Mouse (Mus musculus) heart, embryonic 10.5 days (tissue): ENCODE data around the gene Larp4. TPM values are rescaled to one million over a fixed set of nuclear protein-coding genes. Genes with fewer than 3 reads are reported as not detected.

Source experiments
- DNase-seq: peaks from one replicate; pipeline ENCODE4 v3.0.0-alpha.2; 2017; ENCODE audit warnings: low spot score
- H3K27ac ChIP-seq: fragments of 300-500 bp; sonication (generic); 2 replicates; pipeline ENCODE4 v1.5.1; 2016; ENCODE audit warnings: mild to moderate bottlenecking
- H3K27me3 ChIP-seq: fragments of 300-500 bp; sonication (generic); 2 replicates; pipeline ENCODE4 v1.6.1; 2016; ENCODE audit warnings: mild to moderate bottlenecking; ENCODE audit not compliant: poor library complexity, insufficient read depth, severe bottlenecking
- H3K36me3 ChIP-seq: fragments of 300-500 bp; sonication (generic); 2 replicates; pipeline ENCODE4 v1.6.1; 2016; ENCODE audit warnings: mild to moderate bottlenecking, moderate library complexity
- H3K4me1 ChIP-seq: fragments of 300-500 bp; sonication (generic); 2 replicates; pipeline ENCODE4 v1.6.1; 2016; ENCODE audit warnings: mild to moderate bottlenecking
- H3K4me3 ChIP-seq: fragments of 300-500 bp; sonication (generic); 2 replicates; pipeline ENCODE4 v1.5.1; 2016; ENCODE audit warnings: mild to moderate bottlenecking, moderate library complexity
- H3K9me3 ChIP-seq: fragments of 300-500 bp; sonication (generic); 2 replicates; pipeline ENCODE4 v1.6.1; 2016; ENCODE audit warnings: mild to moderate bottlenecking, moderate library complexity
- WGBS: fragments of 180-500 bp; shearing (Covaris S2); methylation state at CpG from one replicate; pipeline ENCODE4 v1.1.7; 2016; 5-methylcytosine and 5-hydroxymethylcytosine counted together
- polyA plus RNA-seq: library from polyadenylated mRNA; unstranded; fragments of >200 nt; fragmentation: Nextera tagmentation; extraction: Ambion mirVana; gene quantifications from 2 replicates; pipeline ENCODE4 v1.2.1, GENCODE M21; 2016

The Larp4 gene
- polyA plus RNA-seq, 1 experiment from 2014 or later = 41.2 TPM

DNA sequence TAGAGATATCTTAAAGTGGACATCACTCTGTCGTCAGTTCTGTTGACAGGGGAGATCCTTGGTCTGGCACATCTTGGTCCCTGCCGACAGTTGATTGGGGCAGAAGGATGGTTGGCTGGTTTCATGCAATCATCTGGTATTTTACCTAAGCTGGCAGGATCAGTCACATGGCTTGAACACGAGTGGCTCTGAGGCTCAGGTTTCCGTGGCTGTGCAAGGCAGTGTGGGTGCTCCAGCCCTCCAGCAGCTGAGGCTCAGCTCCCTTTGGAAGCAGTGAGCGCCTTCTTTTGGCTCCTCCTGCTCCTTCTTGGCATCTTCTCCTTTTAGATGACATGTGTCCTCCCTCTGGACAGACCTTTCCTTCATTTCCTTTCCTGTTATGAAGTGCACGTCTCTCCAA lies 75.7 kb downstream of the Larp4 start:
- Histone ChIP-seq H3K36me3 (peaks cover 21% of the 10 kb centered on the region), H3K27ac (no peak overlapping the region)
- WGBS = 51% methylated on average over 6 of the region's 6 CpGs

DNA sequence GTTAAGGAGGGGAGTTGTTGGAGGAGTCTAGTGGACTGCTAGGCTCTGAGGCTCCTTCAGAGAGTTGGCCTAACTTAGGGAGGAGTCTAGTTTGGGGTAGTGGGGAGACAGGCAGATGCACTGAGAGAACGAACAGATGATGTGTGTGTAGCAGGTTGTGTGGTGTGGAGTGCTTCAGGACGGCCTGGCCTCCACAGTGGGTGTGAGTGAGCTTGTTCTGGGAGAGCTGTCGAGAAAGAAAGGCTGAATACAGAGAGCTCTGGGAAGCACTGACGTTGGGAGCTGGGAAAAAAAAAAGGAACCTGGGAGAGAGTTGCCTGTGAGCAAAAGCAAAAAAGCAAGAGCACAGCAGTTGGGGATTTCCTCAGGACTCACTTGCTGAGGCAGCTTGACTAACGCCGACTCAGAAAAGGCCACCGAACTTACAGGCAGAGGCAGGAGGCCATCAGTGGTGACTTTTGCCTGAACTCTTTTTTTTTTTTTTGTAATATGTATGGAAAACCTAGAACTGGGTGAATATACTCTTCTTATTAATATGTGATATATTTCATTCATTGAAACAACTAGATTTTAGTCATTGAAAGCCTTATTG lies 79.7 kb downstream of the Larp4 start:
- Histone ChIP-seq H3K36me3 (peaks cover 26% of the 10 kb centered on the region), H3K27me3 (no peaks in the 10 kb centered on the region), H3K4me3 (no peak overlapping the region), H3K4me1 (peaks cover 27% of the 10 kb centered on the region), H3K9me3 (no peaks in the 10 kb centered on the region), H3K27ac (no peak overlapping the region)
- DNase-seq = no peak
- WGBS = 80% methylated on average over 7 of the region's 7 CpGs

More for the DNA sequence above, 75.7 kb downstream of the Larp4 start:
- no peak for DNase-seq
- Histone ChIP-seq H3K4me3 (no peak overlapping the region), H3K4me1 (peaks cover 38% of the 10 kb centered on the region), H3K27me3 (no peaks in the 10 kb centered on the region), H3K9me3 (no peaks in the 10 kb centered on the region)

DNA sequence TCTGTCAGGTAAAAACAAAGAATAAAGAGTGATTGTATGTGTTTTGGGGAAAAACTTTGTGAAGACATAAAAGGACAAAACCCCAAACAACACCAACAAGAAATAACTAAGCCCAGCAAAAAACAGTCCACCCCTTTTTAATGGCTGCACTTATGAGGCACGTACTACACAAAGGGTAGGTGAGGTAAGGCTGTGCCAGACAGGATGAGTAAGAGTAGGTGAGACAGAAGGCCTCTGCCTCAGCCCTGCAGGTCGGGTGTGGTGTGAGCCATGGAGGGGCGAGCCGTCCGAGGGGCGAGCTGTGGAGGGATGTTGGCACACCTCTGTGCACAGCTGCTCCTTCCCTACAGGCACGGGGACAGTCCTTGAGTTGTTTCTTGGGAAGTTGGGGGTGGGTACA lies 81.1 kb downstream of the Larp4 start:
- Histone ChIP-seq H3K9me3 (no peaks in the 10 kb centered on the region), H3K4me1 (peaks cover 18% of the 10 kb centered on the region), H3K27ac (no peak overlapping the region), H3K4me3 (no peak overlapping the region), H3K36me3 (peaks cover 26% of the 10 kb centered on the region), H3K27me3 (no peaks in the 10 kb centered on the region)
- WGBS = 80% methylated on average over 7 of the region's 7 CpGs
- DNase-seq = no peak

DNA sequence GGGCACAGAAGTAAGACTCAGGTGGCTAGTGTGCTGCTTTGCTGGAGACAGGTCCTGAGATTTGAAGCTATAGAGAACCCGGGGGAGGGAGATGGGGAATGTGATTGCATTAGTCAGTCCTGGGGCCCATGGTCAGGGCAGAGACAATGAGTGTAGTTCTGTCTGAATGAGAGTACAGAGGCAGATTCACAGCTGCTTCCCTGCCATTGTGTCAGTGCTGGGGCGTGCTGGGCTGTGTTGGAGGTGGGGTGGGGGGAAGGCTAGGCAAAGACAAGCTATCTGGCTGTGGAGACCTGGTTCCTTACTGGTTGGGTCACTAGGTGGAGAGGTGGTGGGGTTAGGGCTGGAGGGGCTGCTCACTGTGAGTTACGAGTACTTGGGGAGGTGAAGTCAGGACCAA lies 82.9 kb downstream of the Larp4 start:
- Histone ChIP-seq H3K4me1 (peaks cover 12% of the 10 kb centered on the region), H3K9me3 (no peaks in the 10 kb centered on the region), H3K36me3 (peaks cover 21% of the 10 kb centered on the region), H3K27ac (0 out of 2 replicates have a peak overlapping the region, but pooled peaks have one; percentile 22), H3K27me3 (no peaks in the 10 kb centered on the region), H3K4me3 (no peak overlapping the region)
- no peak for DNase-seq
- WGBS = 57% methylated on average over 3 of the region's 3 CpGs

DNA sequence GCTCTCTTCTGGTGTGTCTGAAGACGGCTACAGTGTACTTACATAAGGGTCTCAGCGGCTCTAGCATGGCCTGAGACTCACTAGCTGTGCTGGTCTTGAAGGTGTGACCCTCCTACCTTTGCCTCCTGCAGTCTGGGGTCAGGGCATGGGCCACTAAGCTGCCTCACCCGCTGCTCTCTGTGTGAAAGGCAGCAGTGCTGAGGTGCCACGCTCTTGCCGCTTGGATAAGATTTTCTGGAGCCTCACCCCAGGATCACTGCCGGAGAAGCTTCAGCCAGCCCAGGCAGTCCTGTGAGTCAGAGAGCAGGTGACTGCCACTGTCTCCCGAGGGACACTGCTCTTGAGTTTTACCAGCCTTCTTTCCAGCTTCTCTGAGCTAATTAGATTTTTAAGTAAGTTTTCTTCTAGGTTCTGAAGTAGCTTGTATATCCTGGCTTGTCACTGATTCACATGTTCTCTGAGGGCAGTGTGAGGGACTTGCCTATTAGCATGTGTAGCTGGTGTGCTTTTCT lies 86.6 kb downstream of the Larp4 start:
- Histone ChIP-seq H3K9me3 (no peaks in the 10 kb centered on the region), H3K27ac (no peak overlapping the region), H3K4me1 (peaks cover 19% of the 10 kb centered on the region), H3K4me3 (no peak overlapping the region), H3K27me3 (no peaks in the 10 kb centered on the region), H3K36me3 (0 out of 2 replicates have a peak, but pooled peaks cover 6% of the 10 kb centered on the region)
- DNase-seq = no peak
- WGBS = 85% methylated on average over 7 of the region's 7 CpGs

DNA sequence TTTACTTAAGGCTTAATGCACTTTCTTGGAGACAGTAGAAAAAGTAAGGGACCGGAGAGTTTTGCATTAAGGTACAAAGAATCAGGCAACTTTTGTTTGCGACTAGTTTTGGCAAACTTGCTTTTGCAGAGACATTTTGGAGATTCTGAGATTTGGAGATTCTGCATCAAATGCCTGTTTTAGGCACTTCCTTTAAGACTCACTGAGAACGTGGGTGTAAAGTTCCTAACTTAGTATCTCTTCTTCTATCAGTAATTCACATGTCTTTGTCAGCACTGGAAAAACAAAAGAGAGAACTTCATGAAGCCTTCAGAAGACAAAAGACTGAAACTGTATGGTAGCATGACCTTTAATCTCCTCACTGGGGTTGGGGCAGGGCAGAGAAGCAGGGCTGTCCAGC lies 87.8 kb downstream of the Larp4 start:
- no peaks in the 10 kb centered on the region for H3K27me3 ChIP-seq
- H3K9me3 ChIP-seq = no peaks in the 10 kb centered on the region
- no peak for DNase-seq
- peaks cover 24% of the 10 kb centered on the region for H3K4me1 ChIP-seq
- no peak overlapping the region for H3K27ac ChIP-seq
- no peak overlapping the region for H3K4me3 ChIP-seq
- H3K36me3 ChIP-seq = 0 out of 2 replicates have a peak, but pooled peaks cover 6% of the 10 kb centered on the region
- WGBS = 82% methylated on average over 3 of the region's 3 CpGs

DNA sequence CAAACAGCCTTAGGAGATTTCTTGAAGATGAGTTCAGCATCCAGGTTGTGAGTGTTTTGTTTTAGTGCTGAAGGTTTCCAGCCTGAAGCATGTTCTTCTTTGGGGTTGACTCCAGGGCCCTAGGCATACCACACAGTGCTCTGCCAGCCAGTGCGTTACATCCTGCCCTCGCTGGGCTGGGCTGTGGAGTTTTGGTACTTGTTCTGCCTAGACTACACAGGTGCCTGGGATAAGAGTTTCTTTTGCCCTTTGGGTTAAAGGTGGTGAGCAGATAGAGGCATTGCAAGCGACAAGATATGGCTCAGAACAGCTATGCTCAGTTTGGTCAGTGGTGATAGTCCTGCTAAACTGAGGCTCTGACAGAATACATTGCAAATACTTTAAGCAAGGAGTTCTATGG lies 88.3 kb downstream of the Larp4 start:
- no peak for DNase-seq
- 80% methylated on average over 3 of the region's 3 CpGs for WGBS

DNA sequence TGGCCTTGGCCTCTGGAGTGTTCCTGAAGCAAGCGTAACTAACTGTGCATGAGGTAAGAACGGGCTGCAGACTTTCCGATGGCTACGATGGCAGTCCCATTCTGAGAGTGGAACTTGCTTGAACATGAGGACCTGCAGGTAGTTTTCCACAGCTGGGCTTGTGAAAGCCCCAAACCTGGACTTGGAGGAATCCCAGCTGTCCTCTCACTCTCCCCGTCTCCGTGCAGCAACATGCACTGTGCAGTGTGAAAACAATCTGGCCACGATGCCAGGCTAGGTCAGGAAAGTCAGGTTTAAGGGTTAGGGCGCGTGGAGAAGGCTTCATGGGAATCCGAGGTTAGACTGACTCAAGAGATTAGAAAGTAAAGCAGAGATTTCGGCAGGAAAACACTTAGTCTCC lies 89.0 kb downstream of the Larp4 start:
- Histone ChIP-seq H3K9me3 (no peaks in the 10 kb centered on the region), H3K27me3 (no peaks in the 10 kb centered on the region), H3K36me3 (0 out of 2 replicates have a peak, but pooled peaks cover 3% of the 10 kb centered on the region), H3K4me1 (peaks cover 24% of the 10 kb centered on the region), H3K27ac (no peak overlapping the region), H3K4me3 (no peak overlapping the region)
- WGBS = 66% methylated on average over 11 of the region's 11 CpGs
- no peak for DNase-seq

More for the DNA sequence above, 88.3 kb downstream of the Larp4 start:
- Histone ChIP-seq H3K36me3 (0 out of 2 replicates have a peak, but pooled peaks cover 6% of the 10 kb centered on the region), H3K4me3 (no peak overlapping the region), H3K9me3 (no peaks in the 10 kb centered on the region), H3K27ac (no peak overlapping the region), H3K4me1 (peaks cover 21% of the 10 kb centered on the region), H3K27me3 (no peaks in the 10 kb centered on the region)

DNA sequence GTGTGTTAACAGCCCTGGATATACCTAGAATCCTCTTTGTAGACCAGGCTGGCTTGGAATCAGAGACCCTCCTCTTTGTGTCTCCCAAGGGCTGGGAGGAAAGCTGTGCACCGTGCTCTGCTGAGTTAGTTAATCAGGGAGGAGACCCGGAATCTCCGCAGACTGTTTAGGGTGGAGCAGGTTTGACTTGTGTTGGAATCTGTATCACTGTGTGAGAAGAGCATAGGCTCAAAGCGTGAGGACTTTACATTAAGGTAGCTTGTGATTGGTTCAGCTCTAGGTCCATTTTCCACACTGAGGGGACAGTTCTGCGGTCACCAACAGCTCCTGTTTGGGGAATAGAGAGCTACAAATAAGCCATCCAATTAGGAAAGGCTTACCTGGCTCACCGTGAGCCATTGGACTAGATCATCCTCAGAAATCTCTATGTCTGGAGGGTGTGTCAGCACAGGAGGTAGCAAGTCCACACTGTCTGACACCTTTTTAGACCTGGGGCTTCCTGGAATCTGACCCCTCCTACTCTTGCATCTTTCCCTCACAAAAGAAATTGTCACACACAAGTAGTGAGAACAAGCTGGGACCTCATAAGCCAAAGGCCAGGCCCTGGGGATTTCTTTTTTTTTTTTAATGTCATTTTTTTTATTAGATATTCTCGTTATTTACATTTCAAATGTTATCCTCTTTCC lies 89.9 kb downstream of the Larp4 start:
- peaks cover 24% of the 10 kb centered on the region for H3K4me1 ChIP-seq
- no peak overlapping the region for H3K27ac ChIP-seq
- H3K36me3 ChIP-seq = 0 out of 2 replicates have a peak, but pooled peaks cover 3% of the 10 kb centered on the region
- no peaks in the 10 kb centered on the region for H3K9me3 ChIP-seq
- no peak overlapping the region for H3K4me3 ChIP-seq
- 67% methylated on average over 7 of the region's 7 CpGs for WGBS
- H3K27me3 ChIP-seq = no peaks in the 10 kb centered on the region
- no peak for DNase-seq

DNA sequence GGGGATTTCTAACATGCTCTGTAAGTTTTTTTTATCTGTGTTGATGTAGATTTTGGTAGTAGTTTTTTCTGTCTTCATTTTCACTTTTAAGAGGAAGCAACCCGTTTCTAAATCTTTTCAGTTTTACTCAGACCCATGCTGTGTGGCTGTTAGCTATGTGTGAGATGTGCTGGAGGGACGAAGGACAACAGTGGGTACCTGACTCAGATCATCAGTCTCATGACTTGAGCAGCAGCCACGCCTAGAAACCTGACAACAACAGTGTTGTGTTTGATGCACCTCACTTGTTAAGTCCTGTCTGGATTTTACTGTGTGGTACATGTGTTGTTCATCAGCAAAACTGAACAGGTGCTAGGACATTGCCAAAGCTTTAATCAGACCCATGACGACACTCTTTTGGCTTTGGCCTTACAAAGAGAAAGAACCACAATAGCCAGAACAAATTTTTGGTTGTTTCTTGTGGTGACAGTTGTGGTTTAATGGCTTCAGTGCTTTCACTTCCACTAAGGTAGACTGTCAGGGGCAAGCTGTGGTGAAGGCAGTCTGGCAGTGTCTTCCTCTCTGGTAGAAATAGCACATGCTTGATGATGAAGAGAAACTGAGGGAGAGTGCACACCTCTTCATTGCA lies 90.8 kb downstream of the Larp4 start:
- DNase-seq = no peak
- H3K4me1 ChIP-seq = peaks cover 24% of the 10 kb centered on the region
- no peak overlapping the region for H3K27ac ChIP-seq
- H3K27me3 ChIP-seq = no peaks in the 10 kb centered on the region
- no peak overlapping the region for H3K4me3 ChIP-seq
- 0 out of 2 replicates have a peak, but pooled peaks cover 3% of the 10 kb centered on the region for H3K36me3 ChIP-seq
- 80% methylated on average over 4 of the region's 4 CpGs for WGBS
- H3K9me3 ChIP-seq = no peaks in the 10 kb centered on the region

DNA sequence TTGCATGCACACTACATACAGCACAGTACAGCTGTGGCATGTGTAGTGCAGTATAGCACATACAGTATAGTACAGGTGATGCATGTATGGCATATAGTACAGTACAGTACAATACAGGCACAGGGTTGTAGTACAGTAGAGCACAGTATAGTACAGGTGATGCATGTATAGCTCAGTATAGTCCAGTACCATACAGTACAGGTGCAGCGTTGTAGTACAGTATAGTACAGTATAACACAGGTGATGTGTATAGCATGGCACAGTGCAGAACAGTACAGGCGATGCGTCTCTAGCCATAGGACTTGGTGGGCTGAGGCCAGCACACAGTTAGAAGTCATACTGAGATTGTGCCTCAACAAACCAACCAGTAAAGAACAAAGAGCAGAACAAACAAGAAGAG lies 91.5 kb downstream of the Larp4 start:
- Histone ChIP-seq H3K4me3 (no peak overlapping the region), H3K4me1 (peaks cover 22% of the 10 kb centered on the region), H3K9me3 (no peaks in the 10 kb centered on the region), H3K36me3 (0 out of 2 replicates have a peak, but pooled peaks cover 3% of the 10 kb centered on the region), H3K27ac (no peak overlapping the region), H3K27me3 (no peaks in the 10 kb centered on the region)
- WGBS = 90% methylated on average over 3 of the region's 3 CpGs
- DNase-seq = no peak

DNA sequence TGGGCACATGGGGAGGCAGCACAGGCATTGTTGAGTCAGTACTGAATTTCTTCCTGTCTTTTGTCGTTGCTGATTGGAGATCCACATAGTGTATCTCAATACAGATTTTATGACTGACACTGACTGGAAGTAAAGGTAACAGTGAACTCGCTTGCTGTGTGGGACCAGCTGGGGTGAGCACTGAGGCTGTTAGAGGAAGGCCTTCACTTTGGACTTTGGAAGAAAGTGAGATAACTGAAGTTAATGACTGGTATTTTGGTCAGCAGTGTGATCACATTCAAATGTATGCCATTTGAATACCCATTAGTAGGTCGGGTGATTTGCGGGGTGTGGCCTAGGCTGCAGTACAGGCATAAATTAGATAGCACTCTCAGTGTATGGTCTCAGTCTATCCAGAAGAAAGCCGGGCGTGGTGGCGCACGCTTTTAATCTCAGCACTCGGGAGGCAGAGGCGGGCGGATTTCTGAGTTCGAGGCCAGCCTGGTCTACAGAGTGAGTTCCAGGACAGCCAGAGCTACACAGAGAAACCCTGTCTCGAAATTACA lies 93.4 kb downstream of the Larp4 start:
- Histone ChIP-seq H3K27me3 (no peaks in the 10 kb centered on the region), H3K4me1 (peaks cover 19% of the 10 kb centered on the region), H3K4me3 (no peak overlapping the region), H3K9me3 (no peaks in the 10 kb centered on the region), H3K36me3 (no peaks in the 10 kb centered on the region), H3K27ac (no peak overlapping the region)
- WGBS = 91% methylated on average over 13 of the region's 13 CpGs
- no peak for DNase-seq
